Mouse (Mus musculus): ENCODE measurements around the gene Mrgprx1.

The Mrgprx1 gene

DNA sequence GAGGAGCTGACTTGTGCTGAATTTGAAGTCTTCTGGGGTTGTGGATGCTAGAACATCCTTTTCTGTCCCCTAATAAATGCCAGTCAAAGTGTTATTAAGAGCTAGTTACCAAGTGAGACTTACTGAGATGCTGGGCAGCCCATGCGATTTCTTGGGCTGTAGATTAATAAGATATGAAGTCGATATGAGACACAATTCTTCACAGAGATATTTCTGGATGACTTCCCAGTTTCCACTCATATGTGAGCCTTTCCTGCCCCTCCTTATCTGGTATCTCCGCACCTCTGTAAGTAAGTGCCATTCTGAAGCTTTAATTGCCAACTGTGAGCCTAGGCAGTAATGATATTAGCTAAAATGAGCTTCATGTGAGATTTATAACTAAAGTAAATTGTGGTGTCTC lies at the start of gene Mrgprx1:
Gene Mrgprx1, minus strand, starts transcription at position 101 of the 400 bp plus-strand sequence.
- in situ Hi-C loops (cut with MseI, MboI): no loop called here

GRCm38 (mm10) chr7:48075521-48075920 lies 48.1 kb upstream of the Mrgprx1 start:
- in situ Hi-C loops (cut with MseI, MboI): no loop called here

GRCm38 (mm10) chr7:48046475-48047185 lies 19.2 kb upstream of the Mrgprx1 start:
- in situ Hi-C loops (cut with MseI, MboI): no loop called here

- in situ Hi-C loops (cut with MseI, MboI): no loop called here
These were observed 16.6 kb upstream of the Mrgprx1 start for GRCm38 (mm10) chr7:48044046-48044445.

GRCm38 (mm10) chr7:48017874-48018273 lies 9.5 kb downstream of the Mrgprx1 start:
- in situ Hi-C loops (cut with MseI, MboI): no loop called here

DNA sequence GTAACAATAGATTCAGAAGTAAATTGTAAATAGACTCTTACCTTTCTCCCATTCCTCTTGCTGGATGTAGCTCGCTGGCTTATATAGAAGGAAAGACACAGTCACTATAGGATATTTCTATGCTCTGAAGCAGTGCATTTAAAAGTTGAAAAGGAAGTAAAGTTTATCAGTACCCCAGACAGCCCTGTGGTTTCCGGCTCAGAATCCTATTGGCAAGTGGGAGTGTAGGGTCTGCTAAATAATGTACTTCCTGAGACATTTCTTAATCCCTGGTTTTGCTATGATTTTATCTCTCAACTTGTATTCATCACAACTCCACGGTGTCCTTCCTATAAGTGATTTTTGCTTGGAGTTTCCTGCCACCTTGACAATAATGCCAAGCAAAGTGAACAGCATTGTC lies 31.7 kb downstream of the Mrgprx1 start:
- in situ Hi-C loops (cut with MseI, MboI): no loop called here

GRCm38 (mm10) chr7:47986752-47987151 lies 40.6 kb downstream of the Mrgprx1 start:
- in situ Hi-C loops (cut with MseI, MboI): no loop called here

DNA sequence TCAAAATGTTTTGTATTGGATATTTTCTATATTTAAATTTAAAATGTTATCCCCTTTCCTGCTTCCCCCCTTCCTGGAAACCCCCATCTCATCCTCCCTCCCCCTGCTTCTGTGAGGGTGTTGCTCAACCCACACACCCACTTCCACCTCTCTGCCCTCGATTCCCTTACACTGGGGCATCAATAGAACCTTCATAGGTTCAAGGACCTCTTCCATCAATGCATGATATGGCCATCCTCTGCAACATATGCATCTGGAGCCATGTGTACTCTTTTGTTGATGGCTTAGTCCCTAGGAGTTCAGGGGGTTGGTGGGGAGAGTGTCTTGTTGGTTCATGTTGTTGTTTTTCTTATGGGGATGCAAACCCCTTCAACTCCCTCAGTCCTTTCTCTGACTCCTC lies 45.4 kb downstream of the Mrgprx1 start, which contains the start of gene Mrgpra4:
Gene Mrgpra4, minus strand, starts transcription at position 101 of the 400 bp plus-strand sequence.
- in situ Hi-C loops (cut with MseI, MboI): no loop called here

Measured in mouse trophoblast stem cell (cell line).